Mouse (Mus musculus): Measurements from ENCODE around the gene Prdx2. TPM values are rescaled to one million over a fixed set of nuclear protein-coding genes. Genes with fewer than 3 reads are reported as not detected.

Gene Prdx2
- total and polyA plus RNA-seq, 2 experiments from 2014 or later, result 758 to 809 TPM

DNA sequence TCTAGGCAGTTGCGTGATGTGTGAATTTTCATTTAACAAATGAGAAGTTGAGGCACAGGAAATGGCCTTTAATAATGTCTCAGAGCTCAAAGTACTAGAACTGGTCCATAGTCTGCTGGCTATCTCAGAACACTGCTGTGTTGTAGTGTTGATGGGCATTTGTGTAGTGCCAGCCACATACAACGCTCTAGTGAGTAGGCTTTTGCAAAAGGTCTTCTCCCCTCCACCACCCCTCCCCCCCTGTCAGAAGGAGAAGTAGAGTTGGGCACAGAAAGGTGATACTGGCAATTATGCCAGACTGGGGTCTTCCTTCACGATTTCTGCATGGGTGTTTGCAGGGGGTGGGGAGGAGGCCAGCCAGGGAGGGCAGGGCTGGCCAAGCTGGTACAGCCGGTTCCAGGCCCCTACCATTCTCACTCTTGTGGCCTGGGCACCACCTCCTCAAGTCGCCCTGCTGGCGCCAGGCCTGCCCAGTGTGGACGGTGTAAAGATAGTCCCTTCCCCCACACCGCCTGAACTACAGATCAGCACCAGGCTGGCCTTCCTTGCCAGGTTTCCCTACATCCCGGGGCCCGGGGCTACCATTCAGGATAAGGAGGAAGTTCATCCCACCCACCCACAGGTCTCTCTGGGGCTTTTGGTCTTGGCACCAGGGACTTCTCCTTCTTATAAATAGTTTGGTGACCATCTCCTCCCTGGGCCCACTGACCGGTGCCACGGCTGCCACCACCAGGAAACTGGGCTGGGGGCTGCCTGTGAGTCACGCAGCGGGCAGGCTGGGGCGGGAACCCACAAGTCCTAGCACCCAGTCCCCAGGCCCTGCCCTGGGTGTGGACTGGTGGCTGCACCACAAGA, 12.5 kb downstream of the Prdx2 start:
- Histone ChIP-seq H3K27ac (ENCODE audit: low read depth) (peak overlapping the region; percentile 92; the same call in 1 of the 2 replicates), H3K27me3 (ENCODE audit: control insufficient read depth, insufficient read depth, low read length) (no peaks in the 10 kb centered on the region), H3K9me3 (replicated peaks; ENCODE audit: control insufficient read depth, low read length) (no peaks in the 10 kb centered on the region), H3K36me3 (replicated peaks; ENCODE audit: control insufficient read depth, insufficient read depth, low read length) (no peaks in the 10 kb centered on the region), H3K4me2 (ENCODE audit: low read depth, low read length) (no peak overlapping the region), H3K4me3 (ENCODE audit: low read depth, low read length) (no peak overlapping the region), H3K9ac (replicated peaks; ENCODE audit: low read depth, low read length) (no peak overlapping the region), H3K4me1 (ENCODE audit: control insufficient read depth, insufficient read depth) (peaks cover 43% of the 10 kb centered on the region)
- no peak for ATAC-seq (ENCODE audit: insufficient read depth, low read depth)
- WGBS, result 74% methylated on average over 12 of the region's 15 CpGs
- no peak for TF ChIP-seq EP300 (IDR thresholded peaks at IDR 0.05; ENCODE audit: low read depth)
- no peak for TF ChIP-seq CTCF (IDR thresholded peaks at IDR 0.05; ENCODE audit: low read depth)
- no peak for DNase-seq (ENCODE audit: low spot score)

GRCm38 (mm10) chr8:84982499-84983011, 13.2 kb downstream of the Prdx2 start:
- Histone ChIP-seq H3K9ac (replicated peaks; ENCODE audit: low read depth, low read length) (no peak overlapping the region), H3K27ac (ENCODE audit: low read depth) (0 out of 2 replicates have a peak overlapping the region, but pooled peaks have one; percentile 36)
- no peak for DNase-seq (ENCODE audit: low spot score)

GRCm38 (mm10) chr8:84984294-84985048, 15.1 kb downstream of the Prdx2 start:
- DNase-seq (ENCODE audit: low spot score), result no peak
- ATAC-seq (ENCODE audit: insufficient read depth, low read depth), result no peak
- 23% methylated on average over 13 of the region's 16 CpGs for WGBS

More at GRCm38 (mm10) chr8:84982499-84983011, 13.2 kb downstream of the Prdx2 start:
- Histone ChIP-seq H3K4me1 (ENCODE audit: control insufficient read depth, insufficient read depth) (peaks cover 43% of the 10 kb centered on the region), H3K4me2 (ENCODE audit: low read depth, low read length) (no peak overlapping the region), H3K4me3 (ENCODE audit: low read depth, low read length) (no peak overlapping the region), H3K36me3 (replicated peaks; ENCODE audit: control insufficient read depth, insufficient read depth, low read length) (no peaks in the 10 kb centered on the region), H3K27me3 (ENCODE audit: control insufficient read depth, insufficient read depth, low read length) (no peaks in the 10 kb centered on the region), H3K9me3 (replicated peaks; ENCODE audit: control insufficient read depth, low read length) (no peaks in the 10 kb centered on the region)
- 57% methylated on average over 3 of the region's 3 CpGs for WGBS
- ATAC-seq (ENCODE audit: insufficient read depth, low read depth), result no peak
- no peak for TF ChIP-seq CTCF (IDR thresholded peaks at IDR 0.05; ENCODE audit: low read depth)

DNA sequence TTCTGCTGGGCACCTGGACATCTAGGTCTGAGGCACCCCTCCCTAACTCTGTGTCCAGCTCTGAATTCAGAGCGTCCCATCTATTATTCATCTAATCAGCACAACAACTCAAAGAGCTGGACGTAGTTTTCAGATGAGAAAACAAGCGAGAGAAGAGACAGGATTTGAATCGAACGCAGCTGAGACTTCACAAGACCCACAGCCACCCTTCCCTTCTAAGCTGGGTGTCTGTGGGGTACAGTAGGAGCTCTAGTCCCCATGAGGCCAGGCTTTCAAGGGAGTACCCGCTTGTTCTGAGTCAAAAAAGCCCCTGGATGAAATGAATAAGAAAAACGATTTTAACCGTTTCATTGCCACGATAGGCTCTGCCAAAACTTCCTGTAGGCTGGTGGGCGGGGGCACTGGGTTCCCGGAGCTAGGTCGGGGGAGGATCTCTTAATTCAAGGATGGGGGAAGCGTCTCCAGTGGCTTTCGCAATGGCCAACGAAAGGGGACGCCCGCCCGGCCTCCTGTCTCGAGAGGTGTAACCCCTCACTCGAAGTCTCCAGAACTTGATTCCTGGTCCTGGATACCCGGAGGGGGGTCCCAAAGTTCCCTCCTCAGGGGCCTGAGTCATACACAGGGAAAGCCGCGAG, 15.8 kb downstream of the Prdx2 start:
- DNase-seq (ENCODE audit: low spot score) (no peak), ATAC-seq (ENCODE audit: insufficient read depth, low read depth) (no peak)
- Histone ChIP-seq H3K27me3 (ENCODE audit: control insufficient read depth, insufficient read depth, low read length) (no peaks in the 10 kb centered on the region), H3K9me3 (replicated peaks; ENCODE audit: control insufficient read depth, low read length) (no peaks in the 10 kb centered on the region), H3K27ac (ENCODE audit: low read depth) (peak overlapping the region; percentile 75), H3K4me3 (ENCODE audit: low read depth, low read length) (peak overlapping the region; percentile 54), H3K4me1 (ENCODE audit: control insufficient read depth, insufficient read depth) (peaks cover 38% of the 10 kb centered on the region), H3K4me2 (ENCODE audit: low read depth, low read length) (peak overlapping the region; percentile 87), H3K9ac (replicated peaks; ENCODE audit: low read depth, low read length) (peak overlapping the region; percentile 48; the same call in 1 of the 2 replicates), H3K36me3 (replicated peaks; ENCODE audit: control insufficient read depth, insufficient read depth, low read length) (no peaks in the 10 kb centered on the region)
- TF ChIP-seq EP300 (IDR thresholded peaks at IDR 0.05; ENCODE audit: low read depth) (no peak), CTCF (IDR thresholded peaks at IDR 0.05; ENCODE audit: low read depth) (no peak)
- WGBS, result 5% methylated on average over 23 of the region's 23 CpGs

More at GRCm38 (mm10) chr8:84984294-84985048, 15.1 kb downstream of the Prdx2 start:
- peaks cover 40% of the 10 kb centered on the region for H3K4me1 ChIP-seq (ENCODE audit: control insufficient read depth, insufficient read depth)
- peak overlapping the region; percentile 87 for H3K4me2 ChIP-seq (ENCODE audit: low read depth, low read length)
- peak overlapping the region; percentile 75 for H3K27ac ChIP-seq (ENCODE audit: low read depth)
- no peaks in the 10 kb centered on the region for H3K9me3 ChIP-seq (replicated peaks; ENCODE audit: control insufficient read depth, low read length)
- no peaks in the 10 kb centered on the region for H3K36me3 ChIP-seq (replicated peaks; ENCODE audit: control insufficient read depth, insufficient read depth, low read length)
- no peak overlapping the region for H3K4me3 ChIP-seq (ENCODE audit: low read depth, low read length)
- TF ChIP-seq EP300 (IDR thresholded peaks at IDR 0.05; ENCODE audit: low read depth) (no peak), CTCF (IDR thresholded peaks at IDR 0.05; ENCODE audit: low read depth) (no peak)
- H3K9ac ChIP-seq (replicated peaks; ENCODE audit: low read depth, low read length), result no peak overlapping the region
- no peaks in the 10 kb centered on the region for H3K27me3 ChIP-seq (ENCODE audit: control insufficient read depth, insufficient read depth, low read length)
